In genomic region chr10:127341891-127342639, GRCm38 (mm10) we compare ENCODE assay signal across 8 mouse cellular contexts. TPM values are rescaled to one million over a fixed set of nuclear protein-coding genes. Genes with fewer than 3 reads are reported as not detected.
A peak's percentile ranks its signal among the peaks of the same experiment; 100 is the strongest.
DNase-seq lines count a peak whose midpoint lies in the region; ATAC-seq lines count a peak whose summit lies in the region.

Gli1 (minus strand) TSS chr10:127341974.

- ATAC-seq in embryonic facial prominence, embryonic 14.5 days (ENCODE audit: low read depth) = peak; percentile 53
- ATAC-seq in kidney, embryonic 14.5 days (ENCODE audit: low FRiP score, low TSS enrichment) = peak; percentile 50
- ATAC-seq in liver, embryonic 12.5 days = peak; percentile 46; the same call in 1 of the 2 replicates
- no peak for ATAC-seq in stomach, embryonic 15.5 days (ENCODE audit: insufficient read depth, low FRiP score, low read depth)

- peak within 1 kb of the TSS; percentile 98 for H3K27ac ChIP-seq in embryonic facial prominence, embryonic 14.5 days (replicated peaks; ENCODE audit: low read depth, low read length)
- H3K27ac ChIP-seq in heart, embryonic 10.5 days = peak within 1 kb of the TSS; percentile 79
- H3K27ac ChIP-seq in kidney, embryonic 14.5 days (ENCODE audit: low read depth, low read length) = peak within 1 kb of the TSS; percentile 87
- H3K27ac ChIP-seq in liver, embryonic 12.5 days = no peak within 1 kb of the TSS
- peak within 1 kb of the TSS; percentile 95 for H3K27ac ChIP-seq in stomach, embryonic 15.5 days

- peak within 1 kb of the TSS; percentile 63 for H3K9ac ChIP-seq in embryonic facial prominence, embryonic 14.5 days (ENCODE audit: low read depth, low read length)
- peak within 1 kb of the TSS; percentile 57 for H3K9ac ChIP-seq in kidney, embryonic 14.5 days (ENCODE audit: low read depth, low read length)
- no peak within 1 kb of the TSS; the same call in 1 of the 2 replicates for H3K9ac ChIP-seq in liver, embryonic 12.5 days
- peak within 1 kb of the TSS; percentile 37; the same call in 1 of the 2 replicates for H3K9ac ChIP-seq in stomach, embryonic 15.5 days

- H3K4me3 ChIP-seq in embryonic facial prominence, embryonic 14.5 days (ENCODE audit: low read depth, low read length) = peak within 1 kb of the TSS; percentile 61
- peak within 1 kb of the TSS; percentile 65 for H3K4me3 ChIP-seq in heart, embryonic 10.5 days
- H3K4me3 ChIP-seq in kidney, embryonic 14.5 days (ENCODE audit: low read length) = peak within 1 kb of the TSS; percentile 53
- H3K4me3 ChIP-seq in liver, embryonic 12.5 days = peak within 1 kb of the TSS; percentile 46
- H3K4me3 ChIP-seq in stomach, embryonic 15.5 days (replicated peaks) = peak within 1 kb of the TSS; percentile 54

- H3K36me3 ChIP-seq in embryonic facial prominence, embryonic 14.5 days (ENCODE audit: control insufficient read depth, insufficient read depth, low read length) = peaks cover 12% of the 10 kb centered on the region
- no peaks in the 10 kb centered on the region for H3K36me3 ChIP-seq in heart, embryonic 10.5 days
- H3K36me3 ChIP-seq in kidney, embryonic 14.5 days (ENCODE audit: control insufficient read depth, insufficient read depth, low read length) = peaks cover 3% of the 10 kb centered on the region
- H3K36me3 ChIP-seq in liver, embryonic 12.5 days = no peaks in the 10 kb centered on the region
- no peaks in the 10 kb centered on the region for H3K36me3 ChIP-seq in stomach, embryonic 15.5 days

- DNase-seq in B cell, adult 2 months = peak; percentile 86 to 87
- peak; percentile 50 to 75 for DNase-seq in adrenal gland, postnatal 4 days (ENCODE audit: low spot score in 2 of 2)
- DNase-seq in embryonic facial prominence, embryonic 14.5 days (ENCODE audit: low spot score) = peak; percentile 93
- DNase-seq in heart, embryonic 10.5 days (ENCODE audit: low spot score) = peak; percentile 89
- DNase-seq in neural tube, embryonic 10.5 days (ENCODE audit: extremely low spot score, low spot score) = peak; percentile 92

- under 1% methylated on average over 29 of the region's 29 CpGs for WGBS in embryonic facial prominence, embryonic 14.5 days
- under 1% methylated on average over 29 of the region's 29 CpGs for WGBS in heart, embryonic 10.5 days
- under 1% methylated on average over 29 of the region's 29 CpGs for WGBS in kidney, embryonic 14.5 days
- WGBS in liver, embryonic 12.5 days (ENCODE audit: insufficient replicate concordance) = 1% methylated on average over 29 of the region's 29 CpGs
- under 1% methylated on average over 29 of the region's 29 CpGs for WGBS in stomach, embryonic 15.5 days

- H3K4me2 ChIP-seq in embryonic facial prominence, embryonic 14.5 days (ENCODE audit: low read depth, low read length) = peak within 1 kb of the TSS; percentile 87
- peak within 1 kb of the TSS; percentile 73 for H3K4me2 ChIP-seq in kidney, embryonic 14.5 days (replicated peaks; ENCODE audit: low read depth, low read length)
- peak within 1 kb of the TSS; percentile 68 for H3K4me2 ChIP-seq in liver, embryonic 12.5 days
- H3K4me2 ChIP-seq in stomach, embryonic 15.5 days = peak within 1 kb of the TSS; percentile 93

- no peaks in the 10 kb centered on the region for H3K4me1 ChIP-seq in embryonic facial prominence, embryonic 14.5 days (ENCODE audit: control insufficient read depth, insufficient read depth, low read length)
- H3K4me1 ChIP-seq in heart, embryonic 10.5 days = peaks cover 37% of the 10 kb centered on the region
- peaks cover 9% of the 10 kb centered on the region for H3K4me1 ChIP-seq in kidney, embryonic 14.5 days (ENCODE audit: control insufficient read depth, insufficient read depth, low read length)
- peaks cover 40% of the 10 kb centered on the region for H3K4me1 ChIP-seq in liver, embryonic 12.5 days
- H3K4me1 ChIP-seq in stomach, embryonic 15.5 days = peaks cover 15% of the 10 kb centered on the region; the same call in 1 of the 2 replicates

- H3K9me3 ChIP-seq in embryonic facial prominence, embryonic 14.5 days (ENCODE audit: control insufficient read depth, low read length) = no peaks in the 10 kb centered on the region
- H3K9me3 ChIP-seq in heart, embryonic 10.5 days = no peaks in the 10 kb centered on the region
- no peaks in the 10 kb centered on the region for H3K9me3 ChIP-seq in kidney, embryonic 14.5 days (ENCODE audit: control insufficient read depth, low read length)
- H3K9me3 ChIP-seq in liver, embryonic 12.5 days (replicated peaks) = no peaks in the 10 kb centered on the region
- no peaks in the 10 kb centered on the region for H3K9me3 ChIP-seq in stomach, embryonic 15.5 days

- no peaks in the 10 kb centered on the region; the same call in 1 of the 2 replicates for H3K27me3 ChIP-seq in embryonic facial prominence, embryonic 14.5 days (replicated peaks; ENCODE audit: control insufficient read depth, insufficient read depth, low read length)
- peaks cover 37% of the 10 kb centered on the region for H3K27me3 ChIP-seq in heart, embryonic 10.5 days (ENCODE audit: insufficient read depth, poor library complexity, severe bottlenecking)
- H3K27me3 ChIP-seq in kidney, embryonic 14.5 days (ENCODE audit: control insufficient read depth, insufficient read depth, low read length) = peaks cover 3% of the 10 kb centered on the region; the same call in 1 of the 2 replicates
- peaks cover 66% of the 10 kb centered on the region for H3K27me3 ChIP-seq in liver, embryonic 12.5 days (replicated peaks)
- peaks cover 10% of the 10 kb centered on the region for H3K27me3 ChIP-seq in stomach, embryonic 15.5 days (replicated peaks)

RNA-seq across cellular contexts. Expression of gene Gli1, which starts in this region (rescaled TPM):
- 10 to 100 TPM; 16.4 to 17.2 TPM for total RNA-seq in adrenal gland, postnatal 4 days (2021)
- polyA plus RNA-seq in embryonic facial prominence, embryonic 14.5 days (2014; fragmentation: Nextera tagmentation; extraction: Ambion mirVana) = 10.2 and 11.7 TPM in 2 replicates
- polyA plus RNA-seq in heart, embryonic 10.5 days (2016; fragmentation: Nextera tagmentation; extraction: Ambion mirVana) = 0.91 and 4.8 TPM in 2 replicates
- 8.2 and 9.2 TPM in 2 replicates for polyA plus RNA-seq in kidney, embryonic 14.5 days (2014; fragmentation: Nextera tagmentation; extraction: Ambion mirVana)
- polyA plus RNA-seq in liver, embryonic 12.5 days (2016; fragmentation: Nextera tagmentation; extraction: Ambion mirVana) = 0.94 and 1.1 TPM in 2 replicates
- 9.1 and 10.1 TPM in 2 replicates for polyA plus RNA-seq in stomach, embryonic 15.5 days (2015; fragmentation: Nextera tagmentation; extraction: Ambion mirVana)
